Mouse (Mus musculus): ENCODE data around the gene Trmt13.
"Not testable (repeated sequence)": the region's sequence is repeated elsewhere in the genome, so short reads cannot be mapped to it uniquely, and the experiment has no call there.

DNA sequence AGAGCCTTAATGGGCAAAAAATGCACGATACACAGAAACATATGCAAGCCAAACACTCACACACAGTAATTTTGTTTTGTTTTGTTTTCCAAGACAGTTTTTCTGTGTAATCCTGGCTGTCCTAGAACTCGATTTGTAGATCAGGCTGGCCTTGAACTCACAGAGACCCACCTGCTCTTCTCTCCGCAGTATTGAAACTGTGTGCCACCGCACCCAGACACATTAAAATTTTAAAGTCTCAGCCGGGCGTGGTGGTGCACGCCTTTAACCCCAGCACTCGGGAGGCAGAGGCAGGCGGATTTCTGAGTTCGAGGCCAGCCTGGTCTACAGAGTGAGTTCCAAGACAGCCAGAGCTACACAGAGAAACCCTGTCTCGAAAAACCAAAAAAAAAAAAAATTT lies 39.7 kb upstream of the Trmt13 start:
- TF ChIP-seq CTCF (IDR thresholded peaks at IDR 0.05); POLR2A (IDR thresholded peaks at IDR 0.05; ENCODE audit: insufficient read depth, low read depth, low read length); EP300 (IDR thresholded peaks at IDR 0.05; ENCODE audit: insufficient read depth, low read depth, low read length): not testable (repeated sequence)

Measured in heart, adult 2 months (tissue).